Mouse (Mus musculus) CH12.LX (cell line): Measurements from ENCODE around the gene 4933414I15Rik. TPM values are rescaled to one million over a fixed set of nuclear protein-coding genes. Genes with fewer than 3 reads are reported as not detected.

Experiments used
- DNase-seq: peaks from one replicate; pipeline ENCODE4 v3.0.0-alpha.2; 2013; ENCODE audit errors: extremely low read depth
- H3K27ac ChIP-seq: 2 replicates; pipeline ENCODE4 v1.5.1; 2012; ENCODE audit warnings: low read depth, mild to moderate bottlenecking, control low read depth, moderate library complexity; ENCODE audit not compliant: insufficient read depth
- H3K27me3 ChIP-seq: replicated peaks from 2 replicates; pipeline ENCODE3; 2012; ENCODE audit warnings: inconsistent platforms
- H3K36me3 ChIP-seq, 2 experiments: replicated peaks in 1 of 2; 2 replicates each; pipeline versions ENCODE3 to v1.6.1; 2012; ENCODE audit warnings: inconsistent platforms in 1 of 2, low read length in 1 of 2, mild to moderate bottlenecking in 1 of 2, mixed read lengths in 1 of 2, moderate library complexity in 1 of 2; ENCODE audit not compliant: control insufficient read depth in 1 of 2, insufficient read depth in 1 of 2
- H3K4me1 ChIP-seq, 2 experiments: 2 replicates each; pipeline ENCODE4 v1.6.1; 2012; ENCODE audit warnings: inconsistent platforms in 1 of 2, moderate library complexity in 1 of 2; ENCODE audit not compliant: insufficient read depth in 2 of 2, control insufficient read depth in 1 of 2
- H3K4me2 ChIP-seq: 2 replicates; pipeline ENCODE4 v1.6.1; 2012; ENCODE audit warnings: low read depth, mild to moderate bottlenecking, control low read depth; ENCODE audit not compliant: poor library complexity, insufficient read depth, severe bottlenecking
- H3K4me3 ChIP-seq, 3 experiments: fragments of 150-350 bp in 1 of 3; sonication (generic) in 1 of 3; replicated peaks in 1 of 3; 2 replicates each; pipeline versions ENCODE3 to v1.5.1; 2011 to 2012; ENCODE audit warnings: low read depth in 2 of 3, low read length in 2 of 3, mild to moderate bottlenecking in 2 of 3, moderate library complexity in 2 of 3, control low read depth in 1 of 3, improper control_type of control experiment in 1 of 3, inconsistent platforms in 1 of 3, mixed read lengths in 1 of 3; ENCODE audit not compliant: poor library complexity in 1 of 3
- H3K79me2 ChIP-seq: replicated peaks from 2 replicates; pipeline ENCODE4 v1.6.1; 2012; ENCODE audit warnings: mild to moderate bottlenecking, moderate library complexity; ENCODE audit not compliant: control insufficient read depth, poor library complexity, insufficient read depth, severe bottlenecking; ENCODE audit errors: extremely low read depth
- H3K9ac ChIP-seq: 2 replicates; pipeline ENCODE4 v1.6.1; 2012; ENCODE audit warnings: low read depth, mild to moderate bottlenecking, control low read depth, moderate library complexity; ENCODE audit not compliant: insufficient read depth
- H3K9me3 ChIP-seq: replicated peaks from 2 replicates; pipeline ENCODE3; 2012; ENCODE audit warnings: low read length, inconsistent platforms, mixed read lengths
- CHD2 ChIP-seq: IDR thresholded peaks from 2 replicates; pipeline ENCODE4 v1.6.1; 2011; ENCODE audit warnings: low read length, improper control_type of control experiment
- CTCF ChIP-seq, 2 experiments: IDR thresholded peaks in 1 of 2; conservative IDR thresholded peaks in 1 of 2; 2 replicates each; pipeline ENCODE4 v1.5.1; 2011 to 2012; ENCODE audit warnings: low read depth in 2 of 2, low read length in 2 of 2, improper control_type of control experiment in 1 of 2, inconsistent platforms in 1 of 2, mild to moderate bottlenecking in 1 of 2, moderate library complexity in 1 of 2
- EP300 ChIP-seq: IDR thresholded peaks from 2 replicates; pipeline ENCODE4 v1.6.1; 2011; ENCODE audit warnings: low read length, improper control_type of control experiment
- ETS1 ChIP-seq: conservative IDR thresholded peaks from 2 replicates; pipeline ENCODE4 v1.6.1; 2012; ENCODE audit warnings: low read depth, mild to moderate bottlenecking, inconsistent platforms, low read length, improper control_type of control experiment, moderate library complexity
- GABPA ChIP-seq: IDR thresholded peaks from 2 replicates; pipeline ENCODE4 v1.6.1; 2012; ENCODE audit warnings: low read depth, low read length, improper control_type of control experiment, inconsistent platforms; ENCODE audit not compliant: insufficient replicate concordance
- MAZ ChIP-seq: IDR thresholded peaks from 2 replicates; pipeline ENCODE4 v1.6.1; 2012; ENCODE audit warnings: low read depth, mild to moderate bottlenecking, inconsistent platforms, low read length, improper control_type of control experiment, moderate library complexity
- MXI1 ChIP-seq: IDR thresholded peaks from 2 replicates; pipeline ENCODE4 v1.6.1; 2011; ENCODE audit warnings: mild to moderate bottlenecking, low read depth, low read length, improper control_type of control experiment
- NELFE ChIP-seq: IDR thresholded peaks from 2 replicates; pipeline ENCODE4 v1.6.1; 2011; ENCODE audit warnings: low read depth, low read length, improper control_type of control experiment
- NRF1 ChIP-seq: IDR thresholded peaks from 2 replicates; pipeline ENCODE4 v1.6.1; 2014; ENCODE audit warnings: low read depth, mild to moderate bottlenecking, inconsistent platforms, low read length, improper control_type of control experiment, moderate library complexity
- PAX5 ChIP-seq: IDR thresholded peaks from 2 replicates; pipeline ENCODE4 v1.6.1; 2012; ENCODE audit warnings: low read length, inconsistent platforms, mixed read lengths
- POLR2A ChIP-seq: IDR thresholded peaks from 2 replicates; pipeline ENCODE4 v1.6.1; 2011; ENCODE audit warnings: low read depth, mild to moderate bottlenecking, improper control_type of control experiment, low read length
- RAD21 ChIP-seq: IDR thresholded peaks from 2 replicates; pipeline ENCODE4 v1.6.1; 2011; ENCODE audit warnings: low read depth, mild to moderate bottlenecking, low read length, improper control_type of control experiment, moderate library complexity
- RCOR1 ChIP-seq: conservative IDR thresholded peaks from 2 replicates; pipeline ENCODE4 v1.6.1; 2012; ENCODE audit warnings: low read depth, mild to moderate bottlenecking, inconsistent platforms, low read length, improper control_type of control experiment
- SMC3 ChIP-seq: IDR thresholded peaks from 2 replicates; pipeline ENCODE4 v1.6.1; 2011; ENCODE audit warnings: low read depth, low read length, improper control_type of control experiment
- TBP ChIP-seq: conservative IDR thresholded peaks from 2 replicates; pipeline ENCODE4 v1.6.1; 2011; ENCODE audit warnings: low read depth, low read length, improper control_type of control experiment
- TCF12 ChIP-seq: IDR thresholded peaks from 2 replicates; pipeline ENCODE4 v1.6.1; 2014; ENCODE audit warnings: low read depth, mild to moderate bottlenecking, inconsistent platforms, low read length, improper control_type of control experiment
- UBTF ChIP-seq: IDR thresholded peaks from 2 replicates; pipeline ENCODE4 v1.6.1; 2012; ENCODE audit warnings: low read depth, mild to moderate bottlenecking, inconsistent platforms, low read length, improper control_type of control experiment, moderate library complexity
- ZC3H11A ChIP-seq: IDR thresholded peaks from 2 replicates; pipeline ENCODE4 v1.6.1; 2012; ENCODE audit warnings: low read depth, mild to moderate bottlenecking, inconsistent platforms, low read length, improper control_type of control experiment
- ZMIZ1 ChIP-seq: IDR thresholded peaks from 2 replicates; pipeline ENCODE4 v1.6.1; 2012; ENCODE audit warnings: low read depth, mild to moderate bottlenecking, inconsistent platforms, low read length, improper control_type of control experiment
- dilution Hi-C: fragments of 300-500 bp; cut with MboI; formaldehyde crosslinking; loops from 2 replicates; pipeline ENCODE4 v1.14.3; 2020; ENCODE audit warnings: low sequenced_read_pairs; ENCODE audit not compliant: extremely low pct_unique_long_range_greater_than_20kb, extremely low pct_ligation_motif_present
- in situ Hi-C: fragments of 300-500 bp; cut with MboI; formaldehyde crosslinking; loops from 3 replicates; pipeline ENCODE4 v1.14.3; 2019; ENCODE audit warnings: low sequenced_read_pairs, low pct_ligation_motif_present, low pct_unique_long_range_greater_than_20kb, mixed read lengths
- polyA plus RNA-seq: library from polyadenylated mRNA; unstranded; fragments of >175 nt; gene quantifications from 2 replicates; pipeline ENCODE4 v1.2.1, GENCODE M21; 2012; ENCODE audit warnings: low read depth; ENCODE audit not compliant: insufficient read length
- total RNA-seq, 2 experiments: library from RNA; depleted of rRNA; stranded (reverse); fragments of 300-350 nt in 1 of 2; fragments of >200 nt in 1 of 2; gene quantifications; 2 replicates each; pipeline ENCODE4 v1.2.3; 2012 to 2014

The 4933414I15Rik gene
- total and polyA plus RNA-seq, 3 experiments = not detected

GRCm38 (mm10) chr11:50930469-50931014, 13.0 kb downstream of the 4933414I15Rik start:
- Histone ChIP-seq H3K36me3 (no peaks in the 10 kb centered on the region), H3K27ac (no peak overlapping the region), H3K4me2 (no peak overlapping the region), H3K9me3 (peaks cover 5% of the 10 kb centered on the region), H3K79me2 (no peaks in the 10 kb centered on the region), H3K4me3 (no peak overlapping the region), H3K27me3 (peaks cover 82% of the 10 kb centered on the region), H3K4me1 (no peaks in the 10 kb centered on the region), H3K9ac (no peak overlapping the region)
- dilution Hi-C loops = no loop called here
- no peak for TF ChIP-seq CHD2
- TF ChIP-seq RCOR1 = no peak
- no peak for TF ChIP-seq RAD21
- no peak for TF ChIP-seq POLR2A
- TF ChIP-seq SMC3 = no peak
- TF ChIP-seq GABPA = no peak
- TF ChIP-seq TCF12 = no peak
- no peak for TF ChIP-seq NELFE
- TF ChIP-seq PAX5 = no peak
- TF ChIP-seq NRF1 = no peak
- no peak for TF ChIP-seq UBTF
- no peak for TF ChIP-seq TBP
- TF ChIP-seq ZMIZ1 = no peak
- in situ Hi-C loops = loop anchor here (25.0 kb wide), 1 partner anchor 607 kb away; no protein-coding TSS in a partner anchor
- DNase-seq = no peak

GRCm38 (mm10) chr11:50915671-50916320, 27.8 kb downstream of the 4933414I15Rik start, which contains the start of gene Zfp2:
Gene Zfp2, minus strand, starts transcription at chr11:50916165.
- dilution Hi-C loops (no loop called here), in situ Hi-C loops (no loop called here)
- Histone ChIP-seq H3K27me3 (peaks cover 68% of the 10 kb centered on the region), H3K27ac (no peak within 1 kb of the TSS), H3K4me2 (no peak within 1 kb of the TSS), H3K9ac (no peak within 1 kb of the TSS), H3K4me1 (no peaks in the 10 kb centered on the region), H3K36me3 (no peaks in the 10 kb centered on the region), H3K9me3 (peaks cover 25% of the 10 kb centered on the region), H3K79me2 (no peaks in the 10 kb centered on the region), H3K4me3 (no peak within 1 kb of the TSS)
- TF ChIP-seq EP300 (no peak), GABPA (no peak)
- DNase-seq = no peak

GRCm38 (mm10) chr11:50914461-50914860, 29.1 kb downstream of the 4933414I15Rik start:
- Histone ChIP-seq H3K36me3 (no peaks in the 10 kb centered on the region), H3K79me2 (no peaks in the 10 kb centered on the region), H3K4me1 (no peaks in the 10 kb centered on the region), H3K4me3 (no peak overlapping the region), H3K27me3 (peaks cover 69% of the 10 kb centered on the region), H3K4me2 (no peak overlapping the region), H3K9me3 (peaks cover 27% of the 10 kb centered on the region), H3K27ac (no peak overlapping the region), H3K9ac (no peak overlapping the region)
- dilution Hi-C loops (no loop called here), in situ Hi-C loops (no loop called here)
- TF ChIP-seq ZMIZ1 = no peak
- TF ChIP-seq CTCF (conservative IDR thresholded peaks at IDR 0.05 in 1 of 2, IDR thresholded peaks at IDR 0.05 in 1 of 2; ENCODE audit: low read depth in 2 of 2, low read length in 2 of 2) = no peak
- no peak for TF ChIP-seq ZC3H11A
- TF ChIP-seq ETS1 = no peak
- TF ChIP-seq RAD21 = no peak
- TF ChIP-seq MXI1 = no peak
- TF ChIP-seq MAZ = no peak
- DNase-seq = no peak
